Mouse (Mus musculus): ENCODE results near the gene Ipo13. TPM values are rescaled to one million over a fixed set of nuclear protein-coding genes. Genes with fewer than 3 reads are reported as not detected.

Ipo13 gene
- polyA plus RNA-seq (2012; rRNA removed) = 124 and 127 TPM in 2 replicates

- peaks cover 10% of the 10 kb centered on the region for H3K4me1 ChIP-seq (ENCODE audit: control insufficient read depth, insufficient read depth, low read length)
- peak within 1 kb of the TSS; percentile 50 for H3K4me3 ChIP-seq (ENCODE audit: insufficient read depth, low read length)
- TF ChIP-seq POLR2A (IDR thresholded peaks at IDR 0.05; ENCODE audit: extremely low read depth, insufficient read depth, low read length) = peak; percentile 70
- TF ChIP-seq CTCF (IDR thresholded peaks at IDR 0.05; ENCODE audit: extremely low read depth, insufficient read depth, low read length) = no peak
- H3K27ac ChIP-seq (ENCODE audit: insufficient read depth, low read length) = peak within 1 kb of the TSS; percentile 94
These were observed at the start of gene Ipo13 for GRCm38 (mm10) chr4:117914591-117915442. Ipo13 (minus strand) TSS chr4:117914999.

- no peak overlapping the region for H3K27ac ChIP-seq (ENCODE audit: insufficient read depth, low read length)
These were observed 42.7 kb upstream of the Ipo13 start for GRCm38 (mm10) chr4:117957492-117957891.

GRCm38 (mm10) chr4:117947493-117947892, 32.7 kb upstream of the Ipo13 start:
- TF ChIP-seq CTCF (IDR thresholded peaks at IDR 0.05; ENCODE audit: extremely low read depth, insufficient read depth, low read length) (no peak), POLR2A (IDR thresholded peaks at IDR 0.05; ENCODE audit: extremely low read depth, insufficient read depth, low read length) (no peak)
- H3K4me3 ChIP-seq (ENCODE audit: insufficient read depth, low read length) = no peak overlapping the region
- H3K4me1 ChIP-seq (ENCODE audit: control insufficient read depth, insufficient read depth, low read length) = no peaks in the 10 kb centered on the region
- no peak overlapping the region for H3K27ac ChIP-seq (ENCODE audit: insufficient read depth, low read length)

More at GRCm38 (mm10) chr4:117957492-117957891, 42.7 kb upstream of the Ipo13 start:
- TF ChIP-seq CTCF (IDR thresholded peaks at IDR 0.05; ENCODE audit: extremely low read depth, insufficient read depth, low read length) = no peak
- no peak for TF ChIP-seq POLR2A (IDR thresholded peaks at IDR 0.05; ENCODE audit: extremely low read depth, insufficient read depth, low read length)
- H3K4me1 ChIP-seq (ENCODE audit: control insufficient read depth, insufficient read depth, low read length) = no peaks in the 10 kb centered on the region
- H3K4me3 ChIP-seq (ENCODE audit: insufficient read depth, low read length) = no peak overlapping the region

GRCm38 (mm10) chr4:117946639-117947305, 32.0 kb upstream of the Ipo13 start:
- no peak overlapping the region for H3K4me3 ChIP-seq (ENCODE audit: insufficient read depth, low read length)
- no peaks in the 10 kb centered on the region for H3K4me1 ChIP-seq (ENCODE audit: control insufficient read depth, insufficient read depth, low read length)
- TF ChIP-seq CTCF (IDR thresholded peaks at IDR 0.05; ENCODE audit: extremely low read depth, insufficient read depth, low read length) (no peak), POLR2A (IDR thresholded peaks at IDR 0.05; ENCODE audit: extremely low read depth, insufficient read depth, low read length) (no peak)
- no peak overlapping the region for H3K27ac ChIP-seq (ENCODE audit: insufficient read depth, low read length)

- Histone ChIP-seq H3K4me1 (ENCODE audit: control insufficient read depth, insufficient read depth, low read length) (no peaks in the 10 kb centered on the region), H3K27ac (ENCODE audit: insufficient read depth, low read length) (no peak overlapping the region), H3K4me3 (ENCODE audit: insufficient read depth, low read length) (no peak overlapping the region)
- TF ChIP-seq CTCF (IDR thresholded peaks at IDR 0.05; ENCODE audit: extremely low read depth, insufficient read depth, low read length) (no peak), POLR2A (IDR thresholded peaks at IDR 0.05; ENCODE audit: extremely low read depth, insufficient read depth, low read length) (no peak)
These were observed 28.5 kb upstream of the Ipo13 start for GRCm38 (mm10) chr4:117943317-117943716.

- no peak overlapping the region for H3K4me3 ChIP-seq (ENCODE audit: insufficient read depth, low read length)
- H3K4me1 ChIP-seq (ENCODE audit: control insufficient read depth, insufficient read depth, low read length) = no peaks in the 10 kb centered on the region
- no peak overlapping the region for H3K27ac ChIP-seq (ENCODE audit: insufficient read depth, low read length)
- TF ChIP-seq POLR2A (IDR thresholded peaks at IDR 0.05; ENCODE audit: extremely low read depth, insufficient read depth, low read length) (no peak), CTCF (IDR thresholded peaks at IDR 0.05; ENCODE audit: extremely low read depth, insufficient read depth, low read length) (no peak)
These were observed 22.2 kb upstream of the Ipo13 start for GRCm38 (mm10) chr4:117936964-117937363.

GRCm38 (mm10) chr4:117934081-117934480, 19.3 kb upstream of the Ipo13 start:
- no peak for TF ChIP-seq POLR2A (IDR thresholded peaks at IDR 0.05; ENCODE audit: extremely low read depth, insufficient read depth, low read length)
- no peak overlapping the region for H3K27ac ChIP-seq (ENCODE audit: insufficient read depth, low read length)
- no peaks in the 10 kb centered on the region for H3K4me1 ChIP-seq (ENCODE audit: control insufficient read depth, insufficient read depth, low read length)
- no peak overlapping the region for H3K4me3 ChIP-seq (ENCODE audit: insufficient read depth, low read length)

GRCm38 (mm10) chr4:117933248-117933647, 18.4 kb upstream of the Ipo13 start:
- no peak overlapping the region for H3K27ac ChIP-seq (ENCODE audit: insufficient read depth, low read length)
- H3K4me1 ChIP-seq (ENCODE audit: control insufficient read depth, insufficient read depth, low read length) = no peaks in the 10 kb centered on the region
- TF ChIP-seq CTCF (IDR thresholded peaks at IDR 0.05; ENCODE audit: extremely low read depth, insufficient read depth, low read length) (no peak), POLR2A (IDR thresholded peaks at IDR 0.05; ENCODE audit: extremely low read depth, insufficient read depth, low read length) (no peak)
- no peak overlapping the region for H3K4me3 ChIP-seq (ENCODE audit: insufficient read depth, low read length)

- TF ChIP-seq CTCF (IDR thresholded peaks at IDR 0.05; ENCODE audit: extremely low read depth, insufficient read depth, low read length) = no peak
- no peak for TF ChIP-seq POLR2A (IDR thresholded peaks at IDR 0.05; ENCODE audit: extremely low read depth, insufficient read depth, low read length)
- no peak within 1 kb of the TSS for H3K4me3 ChIP-seq (ENCODE audit: insufficient read depth, low read length)
- H3K27ac ChIP-seq (ENCODE audit: insufficient read depth, low read length) = no peak within 1 kb of the TSS
- peaks cover 1% of the 10 kb centered on the region; the same call in 1 of the 2 replicates for H3K4me1 ChIP-seq (ENCODE audit: control insufficient read depth, insufficient read depth, low read length)
These were observed 14.6 kb upstream of the Ipo13 start, which contains the start of gene Artn for GRCm38 (mm10) chr4:117929391-117929881. Artn (minus strand) TSS chr4:117929763.

All from cortical plate, adult 2 months (tissue).